Mouse (Mus musculus) E14TG2a.4 (cell line): ENCODE measurements around the gene Sulf2.

Source experiments
- CTCF ChIP-seq: conservative IDR thresholded peaks from 2 replicates; pipeline ENCODE4 v1.5.1; 2014; ENCODE audit warnings: low read length
- NANOG ChIP-seq: IDR thresholded peaks from 2 replicates; pipeline ENCODE4 v1.6.1; 2014; ENCODE audit warnings: borderline replicate concordance, low read length, mixed read lengths
- POU5F1 ChIP-seq: IDR thresholded peaks from 2 replicates; pipeline ENCODE4 v1.6.1; 2014; ENCODE audit warnings: low read length, borderline replicate concordance

GRCm38 (mm10) chr2:166146446-166146845, 9.0 kb downstream of the Sulf2 start:
- TF ChIP-seq CTCF = no peak
- TF ChIP-seq NANOG = no peak
- no peak for TF ChIP-seq POU5F1
